Mouse (Mus musculus): ENCODE measurements around the gene Foxj3.
"Not testable (repeated sequence)": the region's sequence is repeated elsewhere in the genome, so short reads cannot be mapped to it uniquely, and the experiment has no call there.

Foxj3 gene

DNA sequence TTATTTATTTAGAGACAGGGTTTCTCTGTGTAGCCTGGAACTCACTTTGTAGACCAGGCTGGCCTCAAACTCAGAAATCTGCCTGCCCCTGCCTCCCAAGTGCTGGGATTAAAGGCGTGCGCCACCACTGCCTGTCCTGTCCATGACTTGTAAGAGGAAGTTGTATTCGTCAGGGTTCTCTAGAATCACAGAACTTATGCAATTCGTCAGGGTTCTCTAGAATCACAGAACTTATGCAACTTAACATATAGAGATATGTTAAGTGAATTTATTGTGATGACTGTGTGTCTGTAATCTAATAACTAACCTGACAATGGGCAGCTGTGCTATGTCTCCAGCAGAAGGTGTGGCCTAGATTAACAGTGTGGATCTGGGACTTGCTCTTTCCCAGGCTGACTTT is at the start of gene Foxj3:
TSS of gene Foxj3 (plus strand) at position 390 of the 400 bp plus-strand sequence.
- DNase-seq (ENCODE audit: low read depth in 2 of 2, low spot score in 2 of 2), result not testable (repeated sequence)

DNA sequence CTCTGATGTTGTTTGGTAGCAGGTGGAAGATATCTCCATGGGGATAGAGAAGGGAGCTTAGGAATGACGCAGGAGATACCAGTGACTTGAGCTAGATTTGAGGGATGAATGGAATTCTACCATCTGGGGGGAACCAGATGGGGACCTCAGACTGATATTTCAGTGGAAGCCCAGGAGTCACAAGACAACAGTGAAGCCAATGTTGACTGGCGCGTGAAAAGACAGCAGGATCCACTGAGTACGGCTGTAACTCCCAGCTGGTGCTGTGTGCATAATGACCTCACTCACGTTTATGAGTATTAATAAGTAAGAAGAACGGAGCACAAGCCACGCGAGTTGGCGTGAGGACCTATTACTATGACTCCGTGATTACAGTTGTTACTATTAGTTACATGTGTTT is 47.1 kb upstream of the Foxj3 start:
- DNase-seq (ENCODE audit: low read depth in 2 of 2, low spot score in 2 of 2), result no peak

DNA sequence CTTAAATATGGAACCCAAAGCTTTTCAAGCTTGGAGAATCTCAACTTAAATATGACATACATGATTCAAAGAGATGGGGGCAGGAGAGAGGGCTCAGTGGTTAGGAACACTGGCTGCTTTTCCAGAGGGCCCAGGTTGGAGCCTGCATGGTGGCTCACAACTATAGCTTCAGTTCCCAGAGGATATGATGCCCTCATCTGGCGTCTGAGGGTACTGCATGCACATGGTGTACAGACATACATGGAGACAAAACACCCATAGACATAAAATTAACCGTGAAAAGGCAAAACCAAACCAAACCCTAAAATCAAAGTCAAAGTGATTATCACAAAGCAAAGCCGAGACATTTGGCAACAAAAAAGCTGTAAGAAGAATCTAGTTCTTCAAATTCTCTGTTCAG is 46.0 kb upstream of the Foxj3 start:
- DNase-seq (ENCODE audit: low read depth in 2 of 2, low spot score in 2 of 2), result peak in 1 of 2 experiments; percentile 18

DNA sequence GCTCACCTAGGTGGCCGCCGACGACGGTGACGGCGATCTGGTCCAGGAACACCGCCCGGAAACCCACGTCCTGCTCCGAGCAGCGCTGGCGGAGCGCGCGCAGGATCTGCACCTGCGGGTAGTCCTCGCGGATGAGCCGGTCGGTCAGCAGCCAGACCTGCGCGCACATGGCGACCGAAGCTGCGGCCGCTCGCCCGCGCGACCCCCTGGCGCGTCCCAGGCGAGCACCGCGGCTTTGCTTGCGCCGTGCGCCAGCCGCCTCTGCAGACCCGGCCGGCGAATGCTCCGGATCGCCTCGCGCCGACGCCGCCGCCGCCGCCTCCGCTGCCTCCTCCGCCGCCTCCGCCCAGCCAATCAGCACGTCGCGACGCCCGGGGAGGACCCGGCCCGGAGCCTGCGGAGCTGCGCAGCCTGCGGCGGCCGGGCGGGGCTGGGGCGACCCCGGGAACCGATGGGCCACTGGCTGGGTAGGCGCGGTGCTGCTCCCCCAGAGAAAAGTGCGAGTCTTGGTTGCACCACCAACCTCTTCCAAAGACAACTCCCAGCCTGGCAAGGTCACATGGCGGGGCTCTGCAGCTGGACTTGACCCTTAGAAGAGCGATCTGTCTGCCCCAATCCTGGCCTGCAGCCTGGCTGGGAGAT is 44.4 kb upstream of the Foxj3 start, which contains the start of gene Rimkla:
TSS of gene Rimkla (minus strand) at position 338 of the 642 bp plus-strand sequence.
- peak; percentile 4 to 21 for DNase-seq (ENCODE audit: low read depth in 2 of 2, low spot score in 2 of 2)

DNA sequence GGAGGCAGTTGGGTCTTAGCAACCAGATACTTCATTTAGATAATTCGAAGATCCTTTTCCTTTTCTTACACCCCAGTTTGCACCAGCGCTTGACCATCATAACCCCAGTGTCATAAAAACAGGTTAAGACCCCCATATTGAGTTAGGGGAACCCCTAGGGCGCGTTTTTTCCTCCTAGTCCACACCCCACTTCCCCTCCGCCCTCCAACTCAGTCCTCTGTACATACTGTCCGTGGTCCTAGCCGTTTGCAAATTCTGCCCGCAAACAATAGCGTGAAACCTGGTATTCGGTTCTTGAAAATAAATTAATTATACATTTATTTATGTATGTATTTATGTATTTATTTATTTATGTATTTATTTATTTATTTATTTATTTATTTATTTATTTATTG is 43.9 kb upstream of the Foxj3 start:
- DNase-seq (ENCODE audit: low read depth in 2 of 2, low spot score in 2 of 2), result no peak

DNA sequence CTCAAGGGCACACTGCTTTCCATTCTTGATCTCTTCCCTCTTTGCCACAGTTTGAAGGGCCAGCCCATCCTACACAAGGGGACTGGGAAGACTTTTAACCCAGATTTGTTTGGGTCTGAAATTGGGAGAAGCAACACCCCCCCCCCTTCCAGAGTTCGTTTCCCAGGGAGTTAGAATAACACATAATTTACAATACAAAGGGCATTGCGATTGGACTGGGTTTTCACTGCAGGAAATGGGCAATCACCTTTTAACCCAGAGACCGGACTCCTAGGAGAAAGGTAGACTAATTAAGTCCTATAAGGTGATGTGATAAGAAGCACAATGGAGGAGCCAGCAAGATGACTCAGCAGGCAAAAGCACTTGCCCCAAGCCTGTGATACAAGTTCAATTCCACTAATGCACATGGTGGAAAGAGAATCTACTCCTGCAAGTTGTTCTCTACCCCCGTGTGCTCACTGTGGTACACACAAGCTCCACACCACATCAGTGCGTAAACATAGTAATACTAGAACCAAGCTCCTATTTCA is 38.4 kb upstream of the Foxj3 start:
- no peak for DNase-seq (ENCODE audit: low read depth in 2 of 2, low spot score in 2 of 2)

DNA sequence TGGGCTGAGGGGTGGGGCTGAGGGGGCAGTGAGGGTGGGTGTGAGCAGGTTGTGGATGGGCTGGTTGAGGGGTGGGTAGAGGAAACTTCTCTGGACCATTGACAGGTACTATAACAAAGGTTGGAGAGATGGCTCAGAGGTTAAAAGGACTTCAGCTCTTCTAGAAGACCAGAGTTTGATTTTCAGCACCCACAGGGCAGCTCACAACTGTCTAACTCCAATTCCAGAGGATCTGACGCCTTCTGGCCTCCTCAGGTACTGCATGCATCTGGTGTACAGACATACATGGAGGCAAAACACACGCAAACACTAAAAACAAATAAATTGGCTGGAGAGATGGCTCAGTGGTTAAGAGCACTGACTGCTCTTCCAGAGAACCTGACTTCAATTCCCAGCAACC is 25.2 kb upstream of the Foxj3 start:
- no peak for DNase-seq (ENCODE audit: low read depth in 2 of 2, low spot score in 2 of 2)

DNA sequence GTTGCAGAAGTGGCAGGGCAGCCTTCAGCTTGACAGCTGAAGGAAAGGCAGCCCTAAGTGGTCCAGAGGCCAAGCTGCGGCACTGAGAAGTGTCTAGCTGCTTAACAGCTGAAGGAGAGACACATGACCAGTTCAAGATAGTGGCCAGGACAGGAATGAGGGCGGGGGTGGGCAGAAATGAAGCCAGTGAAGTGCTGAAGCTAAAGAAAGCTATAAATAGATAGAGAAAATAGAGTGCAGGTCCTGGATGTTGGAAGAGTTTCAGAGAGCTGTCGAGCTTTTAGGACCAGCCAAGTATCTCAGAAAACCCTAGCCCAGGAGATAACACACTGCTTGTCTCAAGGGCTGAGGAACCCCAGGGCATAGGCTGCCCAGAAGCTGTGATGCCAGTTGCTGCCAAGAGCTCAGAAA is 24.1 kb upstream of the Foxj3 start:
- no peak for DNase-seq (ENCODE audit: low read depth in 2 of 2, low spot score in 2 of 2)

DNA sequence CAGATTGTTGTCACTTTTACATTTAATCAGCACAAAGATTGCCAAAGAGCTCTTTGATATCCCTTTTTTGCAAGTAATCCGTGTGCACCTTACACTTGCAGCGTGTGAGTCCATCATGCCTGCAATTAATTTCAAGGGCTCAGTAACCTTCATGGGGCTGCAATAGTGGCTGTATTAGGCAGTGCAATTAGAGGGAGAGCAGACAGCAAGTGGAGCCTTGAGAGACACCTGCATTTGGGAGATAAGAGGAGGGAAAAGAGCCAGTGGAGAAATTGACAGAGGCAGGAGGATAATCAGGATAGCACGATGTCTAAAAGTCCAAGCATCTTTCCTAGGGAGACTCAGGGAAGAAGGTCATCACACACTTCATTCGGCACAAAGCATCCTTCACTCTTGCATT is 13.2 kb upstream of the Foxj3 start:
- DNase-seq (ENCODE audit: low read depth in 2 of 2, low spot score in 2 of 2), result no peak

DNA sequence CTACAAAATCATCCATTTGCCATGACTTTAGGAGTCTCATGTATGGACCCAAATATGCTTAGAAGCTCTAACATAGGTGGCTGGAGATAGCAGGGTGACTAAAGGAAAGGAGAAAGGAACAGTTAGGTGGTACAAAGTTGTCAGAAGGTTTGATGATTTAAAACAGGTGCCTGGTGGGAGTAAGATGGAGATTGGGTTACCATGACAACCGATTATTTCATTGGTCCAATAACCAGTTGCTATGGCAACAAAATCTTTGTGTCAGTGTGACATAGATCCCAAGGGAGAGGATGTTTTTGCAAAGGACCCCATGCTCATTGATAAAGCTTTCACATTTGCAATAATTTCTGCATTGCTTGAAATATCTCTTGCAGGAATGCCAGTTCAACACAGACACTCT is 12.8 kb upstream of the Foxj3 start:
- no peak for DNase-seq (ENCODE audit: low read depth in 2 of 2, low spot score in 2 of 2)

DNA sequence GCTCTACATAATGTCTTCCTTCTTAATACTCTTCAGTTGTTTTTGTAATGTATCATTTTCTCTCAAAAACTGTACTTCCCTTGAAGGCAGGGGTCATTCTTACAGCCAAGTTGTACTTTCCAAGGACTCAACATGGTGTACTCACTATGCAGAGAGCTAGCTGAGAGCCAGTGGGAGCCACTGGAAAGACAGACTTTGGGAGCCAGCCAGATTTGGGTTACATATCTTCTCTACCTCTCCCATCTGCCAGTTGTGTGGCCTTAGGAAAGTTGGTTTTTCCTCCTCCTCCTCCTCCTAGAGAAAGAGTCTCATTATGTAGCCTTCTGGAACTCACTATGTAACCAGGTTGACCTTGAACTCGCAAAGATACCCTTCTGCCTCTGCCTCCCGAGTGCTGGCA is 12.3 kb upstream of the Foxj3 start:
- no peak for DNase-seq (ENCODE audit: low read depth in 2 of 2, low spot score in 2 of 2)

DNA sequence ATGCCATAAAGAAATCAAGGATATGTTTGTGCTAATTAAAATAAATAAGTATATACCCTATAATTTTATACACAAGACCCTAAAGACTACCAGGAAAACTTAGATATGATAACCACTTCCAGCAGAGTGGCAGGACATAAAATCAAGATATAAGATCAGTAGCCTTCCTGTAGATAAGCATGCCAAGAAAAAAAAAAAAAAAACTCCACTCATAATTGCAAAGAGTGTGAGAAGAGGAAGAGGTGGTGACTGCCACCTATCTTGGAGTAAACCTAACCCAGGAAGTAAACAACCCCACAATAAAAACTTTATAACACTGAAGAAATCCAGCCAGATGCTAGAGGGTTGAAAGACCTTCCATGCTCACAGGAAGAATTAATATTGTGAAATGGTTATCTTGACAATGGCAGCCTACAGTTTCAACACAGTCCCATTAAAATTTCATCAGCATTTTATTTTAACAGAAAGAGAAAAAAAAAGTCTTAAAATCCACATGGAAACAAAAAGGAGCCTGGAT is 10.4 kb upstream of the Foxj3 start:
- no peak for DNase-seq (ENCODE audit: low read depth in 2 of 2, low spot score in 2 of 2)

DNA sequence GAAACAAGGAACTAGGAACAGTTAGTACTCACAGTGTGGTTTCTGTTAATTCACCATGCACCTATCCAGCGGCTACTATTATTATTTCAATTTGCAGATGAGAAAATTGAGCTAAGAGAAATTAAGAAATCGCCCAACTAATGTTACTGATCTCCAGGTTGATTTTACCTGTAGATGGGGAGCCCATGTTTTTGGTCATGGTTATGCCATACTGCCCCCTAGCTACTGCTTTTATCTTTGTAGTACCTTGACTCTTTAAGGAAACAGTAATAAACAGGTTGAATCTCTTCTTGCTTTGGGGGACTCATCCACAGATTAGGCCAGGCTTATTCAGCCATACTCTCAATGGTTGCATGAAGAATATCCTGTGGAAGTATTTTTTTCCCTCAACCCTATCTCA is 5.0 kb upstream of the Foxj3 start:
- peak in 1 of 2 experiments; percentile 37 for DNase-seq (ENCODE audit: low read depth in 2 of 2, low spot score in 2 of 2)

DNA sequence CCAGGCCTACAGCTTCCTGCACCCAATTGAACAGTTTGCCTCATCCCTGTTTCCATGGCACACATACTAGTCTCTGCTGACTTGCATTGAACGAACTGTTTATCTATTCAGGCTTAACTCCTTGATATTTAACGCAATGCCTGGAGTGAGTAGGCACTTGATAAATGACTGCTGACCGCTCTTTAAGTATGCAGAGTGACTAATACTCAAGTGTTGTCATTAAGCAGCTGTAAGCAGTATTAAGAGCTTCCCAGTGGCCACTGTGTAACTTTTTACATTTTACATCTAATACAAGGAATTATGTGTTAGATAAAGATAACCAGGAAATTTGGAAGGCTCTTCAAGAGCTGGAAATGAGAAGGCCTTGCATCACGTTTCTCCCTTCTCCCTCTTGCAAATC is 1.7 kb upstream of the Foxj3 start:
- DNase-seq (ENCODE audit: low read depth in 2 of 2, low spot score in 2 of 2), result no peak

DNA sequence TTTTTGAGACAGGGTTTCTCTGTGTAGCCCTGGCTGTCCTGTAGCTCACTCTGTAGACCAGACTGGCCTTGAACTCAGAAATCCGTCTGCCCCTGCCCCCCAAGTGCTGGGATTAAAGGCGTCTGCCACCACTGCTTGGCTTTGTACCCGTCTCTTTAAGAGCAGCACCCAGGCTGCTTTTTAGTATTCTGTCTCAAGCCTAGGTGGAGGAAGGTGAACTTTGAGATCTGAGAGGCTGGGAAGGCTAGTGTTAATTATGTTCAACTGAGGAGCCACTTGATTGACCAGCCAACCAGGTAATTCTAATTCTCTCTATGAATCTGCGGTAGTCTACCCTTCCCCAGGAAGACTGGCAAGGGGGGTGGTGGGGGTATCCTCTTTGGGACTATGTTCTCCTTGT is 632 bp downstream of the Foxj3 start:
- DNase-seq (ENCODE audit: low read depth in 2 of 2, low spot score in 2 of 2), result no peak

DNA sequence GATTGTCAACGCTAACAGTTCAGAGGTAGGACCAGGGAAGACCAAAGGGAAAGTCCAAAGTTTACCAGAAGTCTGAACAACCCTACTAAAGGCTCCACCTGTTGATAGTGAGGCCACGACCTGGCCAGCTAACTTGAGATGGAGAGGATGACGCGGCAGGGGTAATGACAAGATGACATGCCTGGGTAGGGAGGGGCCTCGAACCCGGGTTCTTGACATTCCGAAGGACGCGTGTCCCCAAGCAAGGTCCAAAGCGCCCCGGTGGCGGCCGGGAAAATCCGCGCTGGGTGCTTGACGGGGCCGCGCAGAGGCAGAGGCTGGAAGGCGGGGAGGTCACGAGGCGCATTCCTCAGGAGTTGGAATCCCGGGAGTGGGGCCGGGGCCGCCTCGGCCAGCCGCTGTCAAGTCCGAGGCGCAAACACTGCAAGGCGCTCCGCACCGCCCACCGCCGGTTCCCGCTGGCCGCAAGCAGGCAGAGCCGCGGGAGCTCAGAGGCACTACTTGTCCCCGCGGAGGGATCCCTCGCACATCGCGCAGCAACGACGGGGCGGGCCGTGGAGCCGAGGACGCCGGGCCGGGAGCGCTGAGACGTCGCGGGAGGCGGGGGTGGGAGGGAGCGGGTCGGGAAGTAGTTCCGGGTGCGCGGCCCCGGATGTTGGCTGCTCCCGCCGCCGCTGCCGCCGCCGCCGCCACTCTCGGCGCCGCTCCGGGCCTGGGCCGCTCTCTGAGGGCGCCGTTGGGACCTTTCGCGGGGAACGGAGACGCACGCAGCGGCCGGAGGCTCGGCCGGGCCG is 2.4 kb downstream of the Foxj3 start, which contains the start of gene Frg2f1:
TSS of gene Frg2f1 (minus strand) at position 499 of the 794 bp plus-strand sequence.
- peak; percentile 87 to 90 for DNase-seq (ENCODE audit: low read depth in 2 of 2, low spot score in 2 of 2)

DNA sequence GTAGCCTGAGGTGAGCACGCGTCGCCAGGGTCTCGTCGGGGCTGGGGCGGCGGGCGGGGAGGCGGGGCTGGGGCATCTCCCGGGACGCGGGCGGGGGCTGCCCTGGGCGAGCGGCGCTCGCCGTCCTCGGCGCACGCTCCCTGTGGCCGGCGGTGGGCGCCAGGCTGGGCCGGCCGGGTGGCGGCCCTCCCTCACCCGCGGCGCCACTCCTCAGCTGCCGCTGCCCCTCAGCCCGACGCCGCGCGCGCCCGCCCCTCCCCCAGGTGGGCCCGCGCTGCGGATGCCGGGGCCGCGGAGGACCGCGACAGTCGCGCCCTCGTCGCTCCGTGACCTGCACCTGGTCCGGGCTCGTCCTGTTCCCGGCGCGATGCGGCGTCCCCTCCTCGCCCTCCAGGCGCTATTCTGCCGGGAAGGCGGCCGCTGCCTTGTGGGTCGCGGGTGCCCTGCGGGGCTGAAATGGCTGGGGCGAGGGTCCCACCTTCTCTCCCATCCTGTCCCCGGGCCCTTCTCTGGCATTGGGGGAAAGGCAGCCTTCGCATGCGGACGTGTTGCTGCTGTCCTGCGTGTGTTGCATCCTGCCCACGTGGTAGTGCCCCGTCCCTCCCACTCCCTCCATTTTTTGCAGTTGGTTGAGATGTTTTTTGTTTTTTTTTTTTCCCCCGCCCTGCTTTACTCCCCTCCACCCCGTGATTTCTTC is 3.2 kb downstream of the Foxj3 start:
- peak; percentile 41 to 60 for DNase-seq (ENCODE audit: low read depth in 2 of 2, low spot score in 2 of 2)

DNA sequence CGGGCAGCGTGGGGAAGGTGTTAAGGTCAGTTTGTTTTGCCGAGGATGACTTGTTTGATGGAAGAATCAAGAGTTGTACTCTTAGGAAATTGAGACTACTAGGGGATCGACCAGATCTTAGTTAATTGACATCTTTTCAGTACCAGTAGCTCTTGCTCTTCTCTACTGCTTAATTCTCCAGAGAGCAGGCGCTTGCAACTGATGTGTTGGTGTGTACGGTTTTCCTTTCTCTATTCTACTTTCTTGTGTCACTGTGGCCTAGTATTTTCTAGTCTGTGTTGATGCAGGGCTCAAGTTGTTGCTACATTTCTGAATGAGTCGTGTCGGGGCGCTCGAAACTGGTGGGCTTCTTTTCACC is 3.7 kb downstream of the Foxj3 start:
- DNase-seq (ENCODE audit: low read depth in 2 of 2, low spot score in 2 of 2), result no peak

DNA sequence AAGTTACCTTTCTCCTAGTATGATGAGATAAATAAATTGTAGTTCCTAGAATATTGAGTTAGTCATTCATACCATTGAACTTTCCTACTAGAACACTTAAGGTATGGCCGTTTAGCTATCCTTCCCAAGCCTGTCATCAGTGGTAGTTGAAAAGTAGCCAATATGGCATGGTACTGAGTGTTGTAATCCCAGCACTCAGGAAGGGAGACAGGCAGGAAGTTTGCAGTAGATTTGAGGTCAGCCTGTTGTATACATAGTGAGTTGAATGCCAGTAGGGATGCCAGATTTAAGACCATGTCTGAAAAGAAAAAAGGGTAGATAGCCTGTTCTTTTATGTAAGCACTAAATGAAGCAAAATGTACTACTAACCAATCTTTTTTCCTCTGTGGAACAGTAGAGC is 14.1 kb downstream of the Foxj3 start:
- DNase-seq (ENCODE audit: low read depth in 2 of 2, low spot score in 2 of 2), result no peak

DNA sequence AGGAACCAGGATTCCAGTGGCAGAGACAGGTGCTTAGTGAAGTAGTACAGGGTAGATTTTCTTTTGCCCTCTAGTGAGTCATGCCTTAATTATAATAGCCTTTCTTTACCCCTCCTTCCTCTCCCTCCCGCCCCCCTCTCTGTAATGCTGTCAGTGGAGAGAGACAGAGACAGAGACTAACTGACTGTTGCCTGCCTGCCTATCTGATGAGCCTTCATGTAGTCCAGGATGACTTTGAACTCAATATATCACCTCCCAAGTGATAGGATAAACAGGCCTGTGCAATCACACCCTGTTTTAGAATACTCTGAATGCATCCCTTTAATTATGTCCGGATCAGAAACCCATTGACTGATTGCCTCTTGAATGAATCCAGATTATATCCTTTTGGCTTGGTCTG is 18.7 kb downstream of the Foxj3 start:
- no peak for DNase-seq (ENCODE audit: low read depth in 2 of 2, low spot score in 2 of 2)

DNA sequence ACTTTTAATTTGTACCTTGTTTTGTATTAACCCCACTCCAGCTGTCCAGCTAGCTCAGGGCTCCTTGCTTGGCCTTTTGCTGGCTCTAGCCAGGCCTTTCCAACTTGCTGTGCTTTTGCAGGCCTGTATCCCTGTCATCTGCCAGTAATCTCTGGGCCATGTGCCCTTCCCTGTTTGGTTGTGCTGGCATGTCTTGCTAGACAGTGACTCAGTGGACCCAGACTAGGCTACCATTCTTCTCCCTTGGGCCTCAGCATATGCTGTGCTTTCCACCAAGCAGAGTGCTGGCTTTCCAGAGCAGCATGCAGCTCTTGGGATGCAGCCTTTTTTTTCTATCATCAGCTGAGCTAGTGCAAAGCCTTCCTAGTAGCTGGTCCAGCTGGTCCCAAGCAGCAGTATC is 26.3 kb downstream of the Foxj3 start:
- DNase-seq (ENCODE audit: low read depth in 2 of 2, low spot score in 2 of 2), result no peak

Measured in CD8-positive naive resting alpha-beta T cell, adult 2 months (primary cell).